Mouse (Mus musculus) lung, adult 10 weeks (tissue): ENCODE data around the gene Farp2. TPM values are rescaled to one million over a fixed set of nuclear protein-coding genes. Genes with fewer than 3 reads are reported as not detected.

Source experiments
- polyA plus RNA-seq: library from polyadenylated mRNA; stranded (reverse); fragments of 350-450 nt; fragmentation: Illumina TruSeq; extraction: RNeasy Lipid Tissue Mini Kit (QIAGEN cat#74804); gene quantifications from one replicate; pipeline ENCODE4 v1.2.3, GENCODE M21; 2014; ENCODE audit warnings: low read depth, low replicate concordance; ENCODE audit not compliant: insufficient read depth

Farp2 gene
- polyA plus RNA-seq, result 1.7 TPM

DNA sequence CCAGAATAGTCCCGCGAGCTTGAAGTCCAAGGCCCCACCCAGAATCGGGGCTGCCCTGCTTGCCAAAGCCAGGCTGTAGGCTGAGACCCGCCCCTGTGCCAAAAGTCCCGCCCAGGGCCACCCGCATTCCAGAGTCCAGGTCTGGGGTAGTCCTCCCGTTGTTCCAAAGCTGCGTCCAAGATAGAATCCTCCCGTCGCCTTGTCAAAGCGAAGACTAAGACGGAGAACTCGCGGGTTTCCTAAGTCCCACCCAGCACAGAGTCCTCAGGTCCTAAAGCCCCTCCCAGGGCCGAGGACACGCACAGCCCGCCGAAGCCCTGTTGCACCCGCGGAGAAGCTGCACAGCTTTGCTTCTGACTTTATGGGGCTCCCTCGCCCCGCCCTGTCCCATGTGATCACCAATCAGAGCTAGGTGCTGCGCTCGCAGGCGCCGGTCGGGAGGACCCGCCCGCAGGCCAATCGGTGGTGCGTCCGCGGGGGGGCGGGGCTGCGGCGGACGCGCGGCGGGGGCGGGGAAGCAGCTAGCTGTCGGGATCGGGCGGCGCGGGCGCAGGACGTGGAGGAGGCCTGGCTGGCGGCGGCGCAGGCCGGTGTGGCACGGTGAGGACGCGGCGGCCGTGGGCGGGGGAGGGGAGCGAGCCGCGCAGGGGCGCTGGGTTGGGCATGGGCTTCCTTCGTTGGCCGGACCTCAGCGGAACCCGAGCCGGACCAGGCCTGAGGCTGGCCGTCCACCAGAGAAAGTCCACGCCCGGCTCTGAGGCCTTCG, at the start of gene Farp2:
Farp2 (plus strand) TSS at position 495 of the 766 bp plus-strand sequence.

DNA sequence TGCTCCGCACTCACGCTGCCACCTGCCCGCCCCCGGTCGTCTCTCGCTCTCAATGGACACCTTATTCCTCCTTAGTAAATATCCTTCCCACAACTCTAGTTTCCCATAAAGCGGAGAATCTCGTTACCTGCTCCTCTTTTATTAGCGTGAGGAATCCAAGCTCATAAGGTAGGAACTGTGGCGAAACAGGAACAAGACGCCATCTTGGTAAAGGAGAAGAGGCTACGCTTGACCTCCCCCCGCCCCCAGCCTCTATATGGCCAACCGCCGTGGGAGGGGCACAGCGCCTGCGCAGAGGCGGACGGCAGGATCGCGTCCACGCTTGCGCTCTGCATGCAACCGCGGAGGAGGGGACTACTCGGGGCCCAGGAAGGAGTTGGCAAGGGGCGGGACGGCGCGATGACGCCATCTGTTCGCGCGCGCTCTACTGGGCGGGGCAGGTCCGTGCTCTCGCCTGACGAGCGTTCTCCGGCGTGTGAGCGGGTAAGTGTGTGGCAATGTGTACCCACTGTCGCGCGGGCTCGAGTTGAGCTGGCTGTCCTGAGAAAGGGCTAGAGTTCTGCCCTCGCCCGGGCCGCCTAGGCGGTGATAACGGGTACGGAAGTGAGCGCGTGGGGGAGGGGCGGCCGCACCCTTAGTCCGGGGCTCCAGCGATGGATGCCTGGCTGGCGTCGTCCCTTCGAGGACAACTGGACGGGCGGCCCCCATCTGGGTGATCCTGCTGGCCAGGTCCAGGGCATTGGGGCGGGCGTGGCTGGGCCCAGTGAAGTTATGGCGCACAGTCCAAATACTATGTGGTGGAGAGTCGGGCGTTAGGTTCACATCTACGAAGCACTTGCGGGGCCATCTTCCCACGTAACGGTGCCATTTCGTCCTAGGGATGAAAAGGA, 33.0 kb upstream of the Farp2 start, which contains the start of gene Hdlbp:
Hdlbp (minus strand) TSS at position 230 of the 890 bp plus-strand sequence.

DNA sequence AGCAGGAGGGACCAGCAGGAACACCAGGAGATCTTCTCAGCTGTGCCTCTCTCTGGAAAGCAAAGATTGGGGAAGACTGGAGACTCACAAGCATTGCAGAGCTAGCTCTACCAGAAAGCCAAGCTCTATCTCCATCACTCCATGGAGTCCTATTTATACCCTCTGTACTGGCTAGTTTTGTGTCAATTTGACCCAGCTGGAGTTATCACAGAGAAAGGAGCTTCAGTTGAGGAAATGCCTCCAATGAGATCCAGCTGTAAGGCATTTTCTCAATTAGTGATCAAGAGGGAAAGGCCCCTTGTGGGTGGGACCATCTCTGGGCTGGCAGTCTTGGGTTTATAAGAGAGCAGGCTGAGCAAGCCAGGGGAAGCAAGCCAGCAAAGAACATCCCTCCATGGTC, 146.7 kb downstream of the Farp2 start, which contains the start of gene Stk25:
Stk25 (minus strand) TSS at position 101 of the 400 bp plus-strand sequence.

Other genes with a start within 250 kb of the Farp2 start
- gene Mterf4, start 206.2 kb upstream of the Farp2 start, polyA plus RNA-seq, result 16.8 TPM
- 10.9 TPM for gene Ppp1r7, start 169.2 kb upstream of the Farp2 start, polyA plus RNA-seq
- 0.58 TPM for gene Pask, start 168.6 kb upstream of the Farp2 start, polyA plus RNA-seq
- not detected for gene Ano7, start 138.1 kb upstream of the Farp2 start, polyA plus RNA-seq
- gene Hdlbp, start 33.3 kb upstream of the Farp2 start, polyA plus RNA-seq, result 43.1 TPM
- gene Stk25, start 146.6 kb downstream of the Farp2 start, polyA plus RNA-seq, result 81.2 TPM
- 16.7 TPM for gene Bok, start 173.6 kb downstream of the Farp2 start, polyA plus RNA-seq
- gene Atg4b, start 239.4 kb downstream of the Farp2 start, polyA plus RNA-seq, result 24.6 TPM
- 28.8 TPM for gene Thap4, start 242.8 kb downstream of the Farp2 start, polyA plus RNA-seq